Mouse (Mus musculus): ENCODE data around the gene Afg1l. TPM values are rescaled to one million over a fixed set of nuclear protein-coding genes. Genes with fewer than 3 reads are reported as not detected.

Afg1l gene
- total RNA-seq, 2 experiments from 2014 or later = 8.5 to 10.5 TPM

DNA sequence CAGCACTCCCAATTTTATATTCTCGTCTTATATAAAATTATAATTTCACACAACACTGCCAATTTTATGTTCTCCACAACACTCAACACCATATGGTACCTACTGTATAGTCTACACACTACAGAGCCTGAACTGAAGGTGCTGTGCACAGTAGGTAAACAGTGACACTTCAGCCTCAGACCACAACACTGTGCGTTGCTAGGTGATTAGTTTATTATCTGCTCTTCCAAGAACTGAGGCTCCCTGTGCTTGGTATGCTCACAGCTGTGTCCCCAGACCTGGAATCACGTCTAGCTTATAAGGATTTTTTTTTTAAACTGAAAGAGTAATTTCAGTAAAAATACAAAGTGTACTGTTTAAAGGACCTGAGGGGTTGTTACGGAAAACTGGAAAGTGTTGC, 2.4 kb upstream of the Afg1l start:
- intact Hi-C loops (cut with DNase I) = loop anchor here (2.0 kb wide), 1 partner anchor 18 kb away; no protein-coding TSS in a partner anchor
- DNase-seq = no peak

DNA sequence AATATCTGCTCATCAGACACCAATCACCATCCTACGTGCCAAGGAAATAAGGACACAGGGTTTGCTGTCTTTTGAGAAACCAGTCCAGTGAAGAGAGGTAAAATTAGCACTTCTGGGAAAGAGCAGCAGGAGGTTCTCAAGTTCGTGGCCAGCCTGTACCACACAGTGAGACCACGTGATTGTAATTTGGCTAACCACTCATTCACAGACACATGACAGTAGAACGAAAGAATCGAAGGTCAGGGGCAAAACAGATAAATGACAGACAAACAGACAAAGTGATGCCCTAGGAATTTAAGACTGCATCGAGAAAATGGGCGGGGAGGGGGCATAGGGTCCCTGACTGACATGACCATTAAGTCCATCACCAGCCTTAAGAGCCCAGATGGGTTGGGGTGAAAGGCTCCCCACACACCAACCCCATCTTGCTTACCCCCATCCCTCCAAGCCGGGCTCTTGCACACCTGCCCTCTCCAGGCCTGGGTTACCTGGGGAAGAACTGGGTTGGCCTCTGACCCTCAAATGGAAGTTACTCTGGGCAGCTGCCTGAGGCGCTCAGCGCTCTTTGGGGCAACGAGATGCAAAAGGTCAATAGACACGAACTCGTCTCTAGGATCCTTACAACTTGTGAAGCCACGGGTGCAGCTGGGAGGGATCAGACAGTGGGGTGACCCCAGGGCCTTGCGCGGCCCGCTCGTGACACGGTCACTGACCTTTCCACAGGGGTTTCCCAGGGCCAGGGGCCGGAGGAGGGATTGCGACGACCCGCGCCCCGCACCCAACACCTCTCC, 620 bp downstream of the Afg1l start:
- intact Hi-C loops (cut with DNase I) = loop anchor here (1.0 kb wide), 1 partner anchor 25 kb away; the partner anchor contains the start of gene Snx3
- peak in 1 of 2 experiments; percentile 7 for DNase-seq

- intact Hi-C loops (cut with DNase I) = no loop called here
- DNase-seq = no peak
Observed at GRCm38 (mm10) chr10:42476774-42477475, 1.4 kb downstream of the Afg1l start.

GRCm38 (mm10) chr10:42474946-42475514, 3.3 kb downstream of the Afg1l start:
- no peak for DNase-seq
- intact Hi-C loops (cut with DNase I) = no loop called here

DNA sequence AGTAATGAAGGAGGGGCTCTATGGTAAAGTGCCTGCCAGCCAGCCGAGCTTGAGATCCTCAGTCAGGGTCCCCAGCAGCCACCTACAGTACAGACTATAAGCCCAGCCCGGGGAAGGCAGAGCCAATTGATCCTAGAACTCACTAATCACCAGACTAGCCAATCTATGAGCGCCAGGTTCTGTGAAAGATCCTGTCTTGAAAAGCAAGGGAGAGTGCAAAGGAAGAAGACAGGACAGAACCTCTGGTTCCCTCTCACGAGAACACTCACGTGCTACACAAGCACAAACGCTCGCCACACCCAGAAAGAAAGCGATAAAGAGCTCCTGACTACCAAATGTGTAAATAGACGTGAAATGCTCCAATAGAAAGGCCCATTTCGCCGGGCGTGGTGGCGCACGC, 13.6 kb downstream of the Afg1l start:
- intact Hi-C loops (cut with DNase I) = no loop called here
- DNase-seq = no peak

DNA sequence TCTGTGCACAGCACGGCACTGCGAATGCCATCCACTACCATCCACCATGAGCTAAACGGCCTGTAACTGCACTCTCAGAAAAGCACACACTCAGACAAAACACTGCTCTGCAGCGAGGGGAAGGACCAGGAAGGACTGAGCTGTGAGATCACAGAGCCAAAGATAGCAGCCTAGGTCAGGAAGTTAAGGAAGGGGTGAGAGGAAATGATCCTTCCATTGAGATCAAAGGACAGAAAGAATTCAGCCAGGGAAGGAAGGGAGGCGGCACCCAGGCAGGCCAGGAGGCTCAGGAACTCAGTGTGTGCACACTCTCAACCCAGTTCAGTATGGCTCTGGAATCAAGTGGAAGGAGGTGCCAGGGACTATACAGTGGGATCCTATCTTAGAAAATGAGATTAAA, 14.1 kb downstream of the Afg1l start:
- no peak for DNase-seq
- intact Hi-C loops (cut with DNase I) = no loop called here

DNA sequence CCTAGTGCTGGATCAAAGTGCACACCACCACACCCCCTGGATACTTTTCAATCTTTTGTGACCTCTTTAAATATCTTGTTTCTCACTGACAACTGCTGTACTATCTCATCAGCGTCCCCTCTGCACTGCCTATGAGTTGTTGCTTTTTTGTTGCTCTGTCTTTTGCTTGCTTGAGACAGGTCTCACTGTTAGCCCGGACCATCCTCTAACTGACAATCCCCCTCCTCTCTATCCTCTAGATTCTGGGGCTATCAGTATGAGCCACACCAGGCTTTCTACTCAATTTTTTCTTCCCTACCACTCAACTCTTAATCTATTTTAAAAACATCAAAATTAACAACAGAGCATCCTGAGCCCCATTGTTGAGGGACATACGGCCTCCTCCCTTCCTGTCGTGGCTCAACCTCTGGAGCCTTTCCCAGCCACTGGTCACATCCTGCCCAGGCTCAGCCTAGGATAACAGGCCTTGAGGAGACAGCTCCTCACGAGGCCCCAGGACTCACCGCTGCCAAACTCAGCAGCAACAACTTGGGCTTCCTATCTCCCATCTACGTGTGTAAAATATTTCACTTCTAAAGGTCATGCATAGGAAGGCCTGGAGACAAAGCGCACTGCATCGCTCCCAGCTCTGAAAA, 20.7 kb downstream of the Afg1l start:
- intact Hi-C loops (cut with DNase I) = no loop called here
- peak in 1 of 2 experiments; percentile 46 for DNase-seq

- intact Hi-C loops (cut with DNase I) = no loop called here
- DNase-seq = no peak
Observed at GRCm38 (mm10) chr10:42455981-42456380, 22.4 kb downstream of the Afg1l start.

GRCm38 (mm10) chr10:42454690-42455089, 23.7 kb downstream of the Afg1l start:
- intact Hi-C loops (cut with DNase I) = no loop called here
- no peak for DNase-seq

GRCm38 (mm10) chr10:42454266-42454665, 24.1 kb downstream of the Afg1l start:
- intact Hi-C loops (cut with DNase I) = no loop called here
- no peak for DNase-seq

DNA sequence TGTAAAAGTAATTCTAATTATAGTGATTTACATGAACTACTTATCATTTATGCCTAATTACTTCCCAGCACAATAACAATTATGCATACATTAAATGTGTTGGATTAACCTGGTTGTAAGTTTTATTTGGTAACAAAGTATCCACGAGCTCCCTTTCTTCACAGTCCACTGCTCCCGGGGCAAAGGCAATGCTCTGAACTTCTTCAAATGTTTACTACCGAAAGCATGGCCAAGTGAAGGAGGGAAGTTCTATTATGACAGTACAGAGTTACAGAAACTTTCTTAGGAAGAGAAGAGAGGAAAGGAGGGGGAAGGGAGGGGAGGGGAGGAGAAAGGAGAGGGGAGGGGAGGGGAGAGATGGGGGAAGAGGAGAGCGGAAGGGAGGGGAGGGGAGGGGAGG, 28.7 kb downstream of the Afg1l start:
- intact Hi-C loops (cut with DNase I) = no loop called here

GRCm38 (mm10) chr10:42448371-42448770, 30.0 kb downstream of the Afg1l start:
- DNase-seq = no peak
- intact Hi-C loops (cut with DNase I) = no loop called here

More for the DNA sequence above, 28.7 kb downstream of the Afg1l start:
- no peak for DNase-seq

DNA sequence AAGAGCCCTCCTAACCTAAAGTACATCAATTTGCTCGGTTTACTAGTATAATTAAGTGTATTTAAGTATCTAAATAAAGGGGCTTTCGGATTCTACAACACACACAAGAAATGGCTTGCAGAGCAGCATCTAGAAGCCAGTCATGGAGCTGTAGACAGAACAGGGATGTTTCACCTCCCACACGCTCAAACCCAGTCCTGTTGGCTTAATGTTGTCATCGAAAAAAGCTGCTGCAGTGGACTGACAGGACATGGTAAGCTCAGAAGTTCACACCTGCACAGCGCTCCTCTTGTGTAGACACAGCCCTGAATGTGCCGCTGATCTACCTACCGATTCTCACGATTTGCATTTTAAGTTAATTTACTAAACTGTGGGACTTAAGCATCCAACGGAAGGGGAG, 32.2 kb downstream of the Afg1l start:
- intact Hi-C loops (cut with DNase I) = no loop called here
- DNase-seq = no peak

- intact Hi-C loops (cut with DNase I) = no loop called here
- no peak for DNase-seq
Observed at GRCm38 (mm10) chr10:42436842-42437805, 41.2 kb downstream of the Afg1l start.

DNA sequence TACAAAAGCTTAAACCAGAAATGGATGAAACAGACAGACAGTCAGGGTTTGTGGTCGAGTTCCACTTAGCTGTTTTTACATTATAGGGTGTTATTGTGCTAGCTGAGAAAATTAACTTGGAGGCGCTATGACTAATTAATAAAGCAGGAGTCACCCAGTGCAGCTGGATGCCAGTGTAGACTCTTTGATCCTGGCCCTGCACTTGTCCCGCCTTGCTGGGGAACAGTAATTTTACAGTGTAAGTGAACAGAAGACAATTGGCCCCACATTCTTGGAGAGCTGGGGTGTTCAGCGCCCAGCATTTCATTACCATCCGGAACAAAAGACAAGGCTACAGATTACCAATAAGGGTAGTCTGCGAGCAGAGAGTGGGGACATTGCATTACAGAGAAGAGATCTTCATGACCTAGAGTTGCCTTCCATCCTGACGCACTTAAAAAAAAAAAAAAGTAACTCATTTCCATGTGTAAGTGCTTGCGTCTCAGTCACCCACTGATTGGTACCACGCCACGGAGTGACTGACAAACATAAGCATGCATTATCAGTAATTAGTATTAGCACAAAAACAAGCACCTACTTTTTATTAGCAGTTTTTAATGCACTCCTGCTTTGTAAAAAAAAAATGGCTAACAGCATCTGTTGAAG, 60.7 kb downstream of the Afg1l start:
- intact Hi-C loops (cut with DNase I) = no loop called here
- no peak for DNase-seq

GRCm38 (mm10) chr10:42415821-42416470, 62.4 kb downstream of the Afg1l start:
- no peak for DNase-seq
- intact Hi-C loops (cut with DNase I) = no loop called here

DNA sequence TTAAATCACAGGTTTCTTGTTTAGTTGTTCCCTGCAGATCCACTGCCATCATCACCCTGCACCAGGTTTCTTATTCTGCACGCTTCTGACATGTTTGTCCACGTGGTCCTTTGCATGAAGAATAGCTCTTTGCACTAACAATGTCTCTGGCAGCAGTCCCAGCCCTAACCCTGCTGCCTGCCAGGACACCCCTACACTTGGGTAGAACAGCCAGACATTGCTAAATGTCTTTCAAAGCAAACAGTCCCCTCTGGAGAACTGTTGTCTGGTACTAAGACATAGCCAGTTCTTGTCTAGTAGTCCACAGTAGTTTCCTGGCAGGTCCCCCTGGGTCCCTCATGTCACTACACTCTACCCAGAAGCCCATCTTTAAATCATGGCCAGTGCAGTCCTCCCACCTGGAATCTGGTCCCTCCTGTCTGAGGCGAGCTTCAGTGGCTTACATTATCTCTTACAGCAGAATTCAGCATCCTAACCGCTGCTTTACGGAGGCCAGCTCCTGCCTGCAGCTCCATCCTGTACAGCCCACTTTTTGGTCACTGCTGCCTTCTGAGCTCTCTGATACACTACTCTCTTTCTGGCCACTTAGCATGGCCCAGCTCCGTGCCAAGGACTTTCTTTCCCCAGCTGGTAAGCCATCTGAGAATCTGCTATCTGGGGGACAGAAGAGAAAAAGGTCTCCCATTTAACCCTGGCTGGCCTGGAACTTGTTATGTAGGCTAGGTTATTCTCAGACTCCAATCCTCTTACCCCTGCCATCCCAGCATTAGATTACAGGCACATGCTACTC, 67.4 kb downstream of the Afg1l start:
- no peak for DNase-seq
- intact Hi-C loops (cut with DNase I) = no loop called here

GRCm38 (mm10) chr10:42390436-42390835, 87.9 kb downstream of the Afg1l start:
- DNase-seq = no peak
- intact Hi-C loops (cut with DNase I) = no loop called here
